Mouse (Mus musculus): ENCODE data around the gene Rpl36a.

Rpl36a gene

DNA sequence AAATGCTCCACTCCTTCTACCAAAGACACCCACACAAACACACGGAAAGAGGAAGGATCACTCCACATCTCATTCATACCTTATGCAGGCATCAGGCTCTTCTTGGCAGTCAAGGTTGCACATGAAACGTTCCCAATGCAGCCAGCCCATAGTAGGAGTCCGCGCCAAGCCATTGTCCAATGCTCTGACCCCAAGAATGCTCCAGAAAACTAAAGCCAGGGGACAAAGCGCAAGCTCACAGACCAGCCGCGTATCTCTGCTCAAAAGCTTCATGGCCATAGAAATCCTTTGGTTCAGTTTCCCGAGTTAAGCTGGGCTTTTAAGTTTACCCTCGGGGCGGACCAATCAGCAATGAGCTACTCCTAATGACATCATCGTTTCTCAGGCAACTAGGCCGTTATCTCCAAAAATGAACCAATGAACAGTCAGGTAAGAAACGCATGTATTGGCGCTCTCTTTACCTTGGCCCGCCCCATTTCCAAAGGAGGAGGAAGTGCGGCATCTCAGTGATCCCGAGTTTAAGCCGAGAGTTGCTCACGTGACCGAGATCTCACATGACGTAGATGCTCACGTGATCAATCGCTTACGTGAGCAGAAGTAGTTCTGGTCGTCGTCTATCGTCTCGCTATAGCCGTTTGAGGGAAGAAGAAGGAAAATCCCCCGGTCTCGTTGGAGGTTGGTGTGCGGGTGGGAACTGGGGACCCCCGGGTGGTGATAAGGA, 15.4 kb downstream of the Rpl36a start, which contains the start of the genes Gla and Hnrnph2:
Gla (minus strand) TSS at position 467 of the 721 bp plus-strand sequence.
Hnrnph2 (plus strand) TSS at position 521 of the 721 bp plus-strand sequence.
- DNase-seq (ENCODE audit: low spot score), result peak; percentile 80

DNA sequence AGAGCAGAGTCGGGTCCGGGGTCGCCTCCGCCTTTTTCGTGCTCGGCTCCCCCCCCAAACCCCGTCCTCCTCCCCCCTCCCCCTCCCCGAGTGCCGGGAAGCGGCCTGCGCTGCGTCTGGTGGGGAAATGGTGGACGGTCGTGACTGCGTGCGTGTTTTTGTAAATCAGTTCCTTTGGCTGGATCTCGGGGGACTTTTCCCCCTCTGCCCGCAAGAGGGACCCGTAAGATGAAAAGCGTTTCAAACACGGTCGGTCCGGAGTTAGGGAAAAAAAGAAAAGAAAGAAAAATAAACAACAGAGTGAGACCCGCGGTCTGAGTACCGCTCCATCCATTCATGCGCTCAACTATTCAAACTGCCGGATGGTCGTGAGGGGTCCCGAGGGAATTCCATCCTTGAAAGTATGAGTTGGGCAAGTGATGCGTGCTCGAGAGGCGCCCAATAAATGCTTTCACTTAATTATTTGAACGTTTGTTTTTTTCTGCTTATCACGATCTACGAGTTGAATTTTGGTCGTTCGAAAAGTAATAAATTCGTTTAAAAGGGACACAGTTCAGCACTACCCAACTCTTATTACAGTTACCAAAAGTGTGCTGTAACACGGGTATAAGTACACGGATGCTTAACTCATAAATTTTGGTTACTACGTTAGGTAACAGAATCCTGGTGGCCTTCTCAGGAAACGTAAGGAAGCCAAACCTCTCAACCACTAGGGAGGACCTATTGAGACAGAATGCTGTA, 16.1 kb downstream of the Rpl36a start:
- no peak for DNase-seq (ENCODE audit: low spot score)

DNA sequence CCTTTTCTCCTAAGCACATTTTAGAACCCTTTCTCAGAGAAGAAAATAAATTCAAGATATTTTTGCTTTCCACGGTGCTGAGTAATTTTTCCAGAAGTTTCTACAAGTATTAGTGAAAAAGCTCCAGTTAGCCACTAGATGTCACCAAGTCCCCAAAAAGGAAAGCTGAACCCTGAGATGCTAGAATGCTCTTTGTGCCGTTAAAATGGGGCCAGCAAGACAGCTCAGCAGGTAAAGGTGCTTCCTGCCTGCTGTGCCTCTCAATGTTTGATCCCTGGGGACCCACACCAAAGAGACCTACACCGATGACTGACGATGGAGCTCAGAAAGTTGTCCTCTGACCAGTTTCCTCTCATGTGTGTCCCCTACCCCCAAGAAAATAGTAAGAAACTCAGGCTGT, 24.0 kb downstream of the Rpl36a start:
- DNase-seq (ENCODE audit: low spot score), result no peak

DNA sequence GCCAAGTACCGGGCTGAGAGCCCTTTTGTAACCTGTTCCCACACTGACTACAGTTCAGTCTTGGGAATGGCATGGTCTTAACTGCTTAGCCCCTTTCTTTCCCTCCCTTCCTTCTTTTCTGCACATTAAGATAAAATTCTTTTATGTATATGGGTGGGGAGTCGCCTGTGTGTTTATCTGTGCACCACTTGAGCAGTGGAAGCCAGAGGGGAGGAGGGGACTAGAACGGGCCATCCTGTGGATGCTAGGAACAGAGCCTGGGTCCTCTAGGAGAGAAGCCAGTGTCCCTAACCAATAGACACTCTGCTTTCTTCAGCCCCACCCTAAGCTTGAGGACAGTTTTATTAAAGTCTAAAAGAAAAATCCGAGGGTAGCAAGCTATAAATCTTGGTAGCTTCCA, 25.5 kb downstream of the Rpl36a start:
- DNase-seq (ENCODE audit: low spot score), result no peak

DNA sequence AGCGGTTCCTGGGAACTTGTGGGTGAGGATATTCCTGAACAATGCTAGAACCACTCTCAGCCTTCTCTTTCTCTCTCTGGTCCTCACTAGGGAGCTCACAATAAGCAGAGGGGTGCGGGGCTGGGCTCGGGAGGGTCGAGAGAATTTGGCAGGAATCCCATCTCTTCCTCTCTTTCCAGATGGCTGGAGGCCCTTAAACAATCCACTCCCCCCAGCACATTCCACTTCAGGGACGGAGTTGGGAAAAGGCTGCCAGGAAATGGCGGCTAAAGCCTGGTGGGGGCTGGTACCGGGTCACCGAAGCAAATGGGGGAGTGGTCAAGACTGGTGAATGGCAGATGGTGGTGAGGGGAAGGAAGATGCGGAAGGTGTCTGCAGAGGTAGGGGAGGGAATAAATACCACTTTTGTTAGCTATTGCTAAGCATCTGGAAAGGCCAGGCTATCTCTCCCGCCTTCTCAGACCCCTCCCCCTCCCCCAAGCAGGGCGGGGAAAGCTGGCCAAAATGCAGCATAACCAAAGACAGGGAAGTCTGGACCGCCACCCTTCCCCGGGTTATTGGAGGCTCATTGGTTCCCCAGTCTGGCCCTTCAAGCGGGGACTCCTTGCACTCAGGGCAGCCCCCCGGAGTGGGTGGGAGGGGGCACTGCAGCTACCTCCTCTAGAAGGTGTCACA, 27.0 kb downstream of the Rpl36a start:
- no peak for DNase-seq (ENCODE audit: low spot score)

DNA sequence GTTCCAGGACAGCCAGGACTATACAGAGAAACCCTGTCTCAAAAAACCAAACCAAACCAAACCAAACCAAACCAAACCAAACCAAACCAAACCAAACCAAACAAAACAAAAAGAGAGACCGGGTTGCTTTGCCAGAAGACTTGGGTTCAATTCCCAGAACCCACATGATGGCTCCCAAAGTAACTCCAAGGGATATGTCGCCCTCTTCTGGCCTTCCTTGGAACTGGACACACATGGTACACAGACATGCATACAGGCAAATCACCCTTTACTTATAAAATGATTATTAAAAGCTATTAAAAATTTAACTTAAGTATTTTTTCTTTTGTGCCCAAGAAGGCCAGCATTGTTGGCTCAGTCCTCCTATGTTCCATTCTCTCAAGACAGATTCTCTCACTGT, 28.9 kb downstream of the Rpl36a start:
- DNase-seq (ENCODE audit: low spot score), result peak; percentile 19

DNA sequence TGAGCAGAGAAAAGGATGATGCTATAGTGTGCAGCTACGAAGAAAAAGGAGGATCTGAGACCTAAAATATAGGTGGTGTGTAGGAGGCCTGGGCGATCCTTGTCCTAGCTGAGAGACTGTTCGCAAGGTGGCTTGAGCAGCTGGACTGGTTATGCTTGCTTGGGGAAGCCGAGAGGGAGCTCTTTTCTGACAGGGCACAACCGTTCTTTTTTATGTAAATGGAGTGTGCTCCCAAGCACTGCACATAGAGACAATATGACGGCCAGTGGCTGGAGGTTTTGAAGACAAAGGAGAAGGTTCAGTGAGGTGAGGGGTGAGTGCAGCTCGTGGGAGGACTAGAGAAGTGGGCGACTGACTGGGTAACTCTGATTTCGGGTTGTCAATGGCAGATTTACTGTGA, 34.2 kb downstream of the Rpl36a start:
- no peak for DNase-seq (ENCODE audit: low spot score)

DNA sequence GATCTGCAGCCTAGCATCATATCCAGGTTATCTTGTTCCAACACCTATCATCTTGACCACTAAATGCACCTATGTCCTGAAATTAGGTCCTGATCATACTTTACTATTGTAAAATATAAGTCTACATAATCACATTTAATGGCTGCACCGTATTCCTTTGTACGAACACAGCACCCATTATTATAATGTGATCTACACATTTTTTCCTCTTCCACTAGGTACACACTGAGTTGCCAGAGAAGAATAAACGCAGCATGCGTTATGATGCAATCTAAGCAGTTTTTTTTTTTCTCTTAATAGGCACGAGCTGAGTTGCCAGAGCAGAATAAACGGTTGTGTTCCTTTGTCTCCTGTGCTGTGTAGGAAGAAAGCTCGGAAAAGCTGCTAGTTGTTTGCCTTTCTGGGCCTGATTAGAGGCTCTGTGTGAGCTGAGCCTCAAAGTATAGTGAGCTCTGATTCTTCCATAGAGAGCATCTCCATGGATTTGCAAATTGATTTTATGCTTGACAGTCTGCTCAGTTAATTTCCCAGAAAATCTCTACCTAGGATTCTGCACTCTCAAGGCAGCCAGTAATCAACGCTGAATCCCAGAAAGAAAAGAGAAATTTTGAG, 34.9 kb downstream of the Rpl36a start:
- no peak for DNase-seq (ENCODE audit: low spot score)

DNA sequence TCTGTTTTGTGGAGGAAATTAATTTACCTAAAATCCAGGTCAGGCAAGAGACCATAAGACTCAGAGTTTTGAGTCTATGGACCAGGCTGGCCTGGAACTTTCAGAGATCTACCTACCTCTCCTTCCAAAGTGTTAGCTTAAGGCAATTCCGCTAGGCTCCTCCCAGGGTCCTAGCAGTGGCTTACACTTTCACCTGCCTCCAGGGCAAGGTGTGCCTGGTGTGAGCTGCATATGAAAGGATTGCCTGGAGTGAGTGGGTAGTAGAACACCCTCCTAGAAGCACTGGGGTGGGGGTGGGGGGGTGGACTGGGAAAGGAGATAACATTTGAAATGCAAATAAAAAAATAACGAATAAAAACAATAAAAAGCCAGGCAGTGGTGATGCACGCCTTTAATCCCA, 36.2 kb downstream of the Rpl36a start:
- no peak for DNase-seq (ENCODE audit: low spot score)

DNA sequence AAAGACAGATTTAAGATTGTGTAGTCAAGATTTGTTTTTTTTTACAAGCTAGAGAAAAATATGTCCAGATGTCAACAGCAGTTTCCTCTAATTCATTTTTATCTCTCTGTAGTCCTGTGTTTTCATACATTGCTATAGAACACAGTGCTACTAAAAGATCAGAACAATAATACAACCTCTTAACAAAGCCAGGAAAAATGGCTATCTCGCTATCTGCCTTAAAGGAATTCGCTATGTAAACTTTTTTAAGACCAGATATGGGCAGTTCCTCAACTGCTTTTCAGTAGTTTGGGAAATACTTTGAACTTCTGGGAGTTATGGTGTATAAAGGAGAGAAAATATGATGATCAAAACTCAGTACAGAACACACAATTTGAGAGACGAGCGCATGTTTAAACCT, 37.9 kb downstream of the Rpl36a start:
- no peak for DNase-seq (ENCODE audit: low spot score)

DNA sequence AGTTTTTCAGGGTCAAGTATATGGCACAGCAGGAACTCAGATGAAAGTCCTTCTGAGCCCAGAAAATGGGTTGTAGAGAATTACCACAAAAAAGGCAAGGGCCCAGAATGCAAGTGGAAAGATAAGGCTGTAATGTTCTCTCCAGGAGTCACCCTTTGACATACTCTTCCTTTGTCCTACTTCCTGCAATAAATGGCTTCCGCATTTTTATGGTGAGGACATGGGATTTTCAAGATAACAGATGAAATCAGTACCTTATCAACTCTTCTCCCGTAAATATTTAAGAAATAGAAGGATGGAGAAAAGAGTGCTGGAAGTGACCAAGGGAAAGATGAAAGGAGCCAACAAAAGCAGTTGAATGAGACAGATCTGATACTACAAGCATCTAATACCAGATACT, 42.7 kb downstream of the Rpl36a start:
- DNase-seq (ENCODE audit: low spot score), result no peak

DNA sequence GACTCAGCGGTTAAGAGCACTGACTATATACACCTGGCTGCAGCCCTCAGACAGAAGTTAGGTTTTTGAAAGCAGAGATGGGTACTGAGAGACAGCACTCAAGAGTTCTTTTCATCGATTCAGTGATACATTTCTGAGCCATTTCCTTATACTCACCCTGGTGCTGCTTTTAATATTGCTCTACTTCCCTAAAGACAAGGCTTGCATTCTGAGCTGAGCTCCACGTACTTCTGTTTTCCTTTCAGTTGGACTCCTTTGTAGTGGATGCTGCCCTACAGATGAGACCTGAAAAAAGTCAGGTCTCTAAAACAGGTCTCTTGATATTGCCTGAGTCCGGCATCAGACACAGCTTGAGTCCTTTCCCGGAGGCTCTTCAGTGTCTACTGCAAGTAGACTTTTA, 47.3 kb downstream of the Rpl36a start:
- DNase-seq (ENCODE audit: low spot score), result no peak

DNA sequence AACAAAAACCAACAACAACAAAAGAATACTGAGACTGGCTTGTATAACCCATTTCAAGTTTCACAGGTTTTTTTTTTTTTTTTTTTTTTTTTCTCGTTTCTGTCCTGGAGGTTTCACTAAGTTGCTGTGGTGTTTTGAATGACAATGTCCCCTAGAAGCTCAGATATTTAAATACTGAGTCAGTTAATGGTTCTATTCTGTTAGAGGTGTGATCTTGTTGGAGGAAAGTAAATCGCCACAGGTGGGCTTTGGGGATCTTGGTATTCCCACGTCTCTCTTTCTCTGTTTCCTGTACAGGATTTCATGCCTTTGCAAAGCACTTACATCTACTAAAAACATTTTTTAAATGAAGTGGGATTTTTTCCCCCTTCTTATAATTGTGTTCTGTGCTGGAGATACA, 49.7 kb downstream of the Rpl36a start:
- no peak for DNase-seq (ENCODE audit: low spot score)

DNA sequence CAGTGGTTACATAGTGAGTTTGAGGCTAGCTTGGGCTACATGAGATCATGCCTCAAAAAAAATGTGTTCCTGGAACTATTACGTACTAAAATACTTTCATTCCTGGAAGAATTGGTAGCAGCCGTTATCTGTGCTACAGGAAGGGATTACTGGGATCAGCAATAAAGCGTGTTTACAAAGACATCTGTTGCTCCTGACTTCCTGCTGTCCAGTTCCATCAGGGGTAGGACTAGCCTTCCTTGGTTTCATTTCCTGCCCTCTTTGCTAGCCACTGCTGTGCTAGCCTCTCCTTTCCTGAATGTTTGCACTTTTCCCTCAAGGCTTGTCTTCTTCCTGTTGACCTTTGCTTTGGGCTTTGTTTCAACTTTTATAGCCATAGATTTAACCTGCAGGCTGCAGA, 50.4 kb downstream of the Rpl36a start:
- DNase-seq (ENCODE audit: low spot score), result no peak

Measured in spleen, adult 12 weeks (tissue).